Mouse (Mus musculus) midbrain, embryonic 15.5 days (tissue): ENCODE data around the gene Tnfrsf8. TPM values are rescaled to one million over a fixed set of nuclear protein-coding genes. Genes with fewer than 3 reads are reported as not detected.
"Not testable (repeated sequence)": the region's sequence is repeated elsewhere in the genome, so short reads cannot be mapped to it uniquely, and the experiment has no call there.

Experiments used
- ATAC-seq: fragments of 200-750 bp; cut with Nextera tagmentation; replicated peaks from 2 replicates; pipeline ENCODE4 v1.8.0; 2017; ENCODE audit warnings: moderate TSS enrichment
- H3K27ac ChIP-seq: fragments of 300-500 bp; sonication (generic); 2 replicates; pipeline ENCODE4 v1.5.1; 2015; ENCODE audit warnings: mild to moderate bottlenecking, inconsistent platforms
- H3K27me3 ChIP-seq: fragments of 300-500 bp; sonication (generic); replicated peaks from 2 replicates; pipeline ENCODE4 v1.6.1; 2015; ENCODE audit warnings: inconsistent platforms
- H3K36me3 ChIP-seq: fragments of 300-500 bp; sonication (generic); replicated peaks from 2 replicates; pipeline ENCODE4 v1.6.1; 2015; ENCODE audit warnings: inconsistent platforms
- H3K4me1 ChIP-seq: fragments of 300-500 bp; sonication (generic); 2 replicates; pipeline ENCODE4 v1.6.1; 2015; ENCODE audit warnings: inconsistent platforms
- H3K4me2 ChIP-seq: fragments of 300-500 bp; sonication (generic); 2 replicates; pipeline ENCODE4 v1.6.1; 2015; ENCODE audit warnings: inconsistent platforms, mild to moderate bottlenecking, moderate library complexity
- H3K4me3 ChIP-seq: fragments of 300-500 bp; sonication (generic); 2 replicates; pipeline ENCODE4 v1.5.1; 2015; ENCODE audit warnings: mild to moderate bottlenecking, inconsistent platforms
- H3K9ac ChIP-seq: fragments of 300-500 bp; sonication (generic); 2 replicates; pipeline ENCODE4 v1.6.1; 2015; ENCODE audit warnings: mild to moderate bottlenecking, inconsistent platforms
- H3K9me3 ChIP-seq: fragments of 300-500 bp; sonication (generic); 2 replicates; pipeline ENCODE4 v1.6.1; 2016; ENCODE audit warnings: inconsistent platforms
- WGBS: fragments of 180-500 bp; shearing (Covaris S2); methylation state at CpG from one replicate; pipeline ENCODE4 v1.1.7; 2015; ENCODE audit warnings: mixed read lengths; 5-methylcytosine and 5-hydroxymethylcytosine counted together
- polyA plus RNA-seq: library from polyadenylated mRNA; unstranded; fragments of >200 nt; fragmentation: Nextera tagmentation; extraction: Ambion mirVana; gene quantifications from 2 replicates; pipeline ENCODE4 v1.2.1, GENCODE M21; 2015

Gene Tnfrsf8
- 0.52 and 0.67 TPM in 2 replicates for polyA plus RNA-seq

DNA sequence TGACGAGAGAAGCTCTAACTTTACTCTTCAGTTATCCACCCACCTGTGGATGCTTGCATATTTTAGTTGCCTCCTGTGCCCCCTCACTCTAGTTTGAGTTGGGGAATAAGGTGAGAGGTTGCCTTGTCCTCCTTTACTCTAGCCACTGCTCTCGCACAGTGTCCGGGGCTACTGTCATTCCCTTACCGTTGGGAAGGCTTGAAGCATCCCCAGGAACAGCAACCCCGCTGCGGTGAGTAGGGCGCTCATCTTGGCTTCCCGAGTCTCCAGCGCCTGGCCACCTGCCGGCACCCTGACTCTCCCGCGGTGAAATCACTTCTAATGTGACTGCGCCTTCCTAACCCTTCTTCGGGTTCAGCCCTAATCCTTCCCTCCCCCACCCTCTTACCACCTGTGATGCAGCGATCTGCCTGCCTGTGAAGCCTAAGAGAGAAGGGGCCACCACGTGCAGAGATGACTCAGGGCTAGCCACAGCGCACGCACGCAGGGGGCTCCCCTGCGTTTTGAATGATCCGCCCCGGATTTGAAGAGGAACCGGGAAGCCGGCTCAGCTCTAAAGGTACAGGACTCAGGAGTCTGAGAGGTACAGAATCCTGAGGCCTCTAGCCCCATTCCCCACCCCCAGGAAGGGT is at the start of gene Tnfrsf8:
Gene Tnfrsf8, minus strand, starts transcription at position 329 of the 632 bp plus-strand sequence.
- Histone ChIP-seq H3K4me2 (no peak within 1 kb of the TSS; the same call in 1 of the 2 replicates), H3K4me1 (no peaks in the 10 kb centered on the region), H3K9me3 (no peaks in the 10 kb centered on the region), H3K27me3 (no peaks in the 10 kb centered on the region), H3K4me3 (no peak within 1 kb of the TSS), H3K9ac (no peak within 1 kb of the TSS), H3K27ac (no peak within 1 kb of the TSS), H3K36me3 (no peaks in the 10 kb centered on the region)
- 6% methylated on average over 24 of the region's 24 CpGs for WGBS
- no peak for ATAC-seq

- not testable (repeated sequence) for H3K9me3 ChIP-seq, H3K9ac ChIP-seq, ATAC-seq, H3K4me1 ChIP-seq, H3K27ac ChIP-seq, H3K36me3 ChIP-seq, H3K4me3 ChIP-seq, H3K4me2 ChIP-seq, H3K27me3 ChIP-seq
These were observed 46.7 kb upstream of the Tnfrsf8 start for GRCm38 (mm10) chr4:145361635-145362034.

- WGBS: 36% methylated on average over 12 of the region's 12 CpGs
- H3K9me3 ChIP-seq: no peaks in the 10 kb centered on the region; the same call in 1 of the 2 replicates
- no peaks in the 10 kb centered on the region for H3K36me3 ChIP-seq
- H3K9ac ChIP-seq: no peak overlapping the region
- no peaks in the 10 kb centered on the region for H3K4me1 ChIP-seq
- H3K27me3 ChIP-seq: no peaks in the 10 kb centered on the region
- H3K4me2 ChIP-seq: no peak overlapping the region
- no peak overlapping the region for H3K4me3 ChIP-seq
- ATAC-seq: no peak
- no peak overlapping the region for H3K27ac ChIP-seq
These were observed 46.1 kb upstream of the Tnfrsf8 start for GRCm38 (mm10) chr4:145361065-145361464.

GRCm38 (mm10) chr4:145360567-145360966 is 45.6 kb upstream of the Tnfrsf8 start:
- H3K4me2 ChIP-seq: no peak overlapping the region
- 93% methylated on average over 1 of the region's 1 CpGs for WGBS
- no peak overlapping the region for H3K4me3 ChIP-seq
- H3K27me3 ChIP-seq: no peaks in the 10 kb centered on the region
- no peaks in the 10 kb centered on the region for H3K4me1 ChIP-seq
- no peak overlapping the region for H3K27ac ChIP-seq
- H3K36me3 ChIP-seq: no peaks in the 10 kb centered on the region
- no peak for ATAC-seq
- H3K9me3 ChIP-seq: no peaks in the 10 kb centered on the region; the same call in 1 of the 2 replicates
- H3K9ac ChIP-seq: no peak overlapping the region

DNA sequence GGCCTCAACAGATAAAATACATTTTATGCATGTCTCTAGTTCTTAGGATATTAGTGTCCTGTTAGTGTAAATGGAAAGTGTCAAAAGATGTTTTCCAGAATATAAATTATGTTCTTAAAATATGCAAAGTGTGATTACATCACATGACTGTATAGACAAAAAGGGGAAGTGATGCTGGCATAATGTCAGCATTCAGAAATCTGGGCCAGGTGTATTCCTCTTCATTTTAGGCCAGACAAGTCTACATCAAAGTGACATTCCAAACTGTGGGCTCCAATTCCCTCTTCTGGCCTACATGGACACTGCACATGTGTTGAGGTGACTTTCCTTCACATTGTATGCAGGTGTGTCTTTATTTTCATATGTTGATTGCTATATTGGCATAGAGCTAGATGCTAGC is 41.3 kb upstream of the Tnfrsf8 start:
- Histone ChIP-seq H3K4me1 (no peaks in the 10 kb centered on the region), H3K9ac (no peak overlapping the region), H3K4me3 (no peak overlapping the region), H3K36me3 (no peaks in the 10 kb centered on the region), H3K27ac (no peak overlapping the region), H3K27me3 (no peaks in the 10 kb centered on the region), H3K9me3 (no peaks in the 10 kb centered on the region; the same call in 1 of the 2 replicates), H3K4me2 (no peak overlapping the region)
- no peak for ATAC-seq

- Histone ChIP-seq H3K4me1 (no peaks in the 10 kb centered on the region), H3K27me3 (no peaks in the 10 kb centered on the region), H3K4me3 (no peak overlapping the region), H3K27ac (no peak overlapping the region), H3K9ac (no peak overlapping the region), H3K4me2 (no peak overlapping the region), H3K36me3 (no peaks in the 10 kb centered on the region), H3K9me3 (no peaks in the 10 kb centered on the region; the same call in 1 of the 2 replicates)
- 52% methylated on average over 2 of the region's 2 CpGs for WGBS
- no peak for ATAC-seq
These were observed 38.9 kb upstream of the Tnfrsf8 start for GRCm38 (mm10) chr4:145353855-145354254.

- Histone ChIP-seq H3K4me3 (no peak overlapping the region), H3K9ac (no peak overlapping the region), H3K36me3 (no peaks in the 10 kb centered on the region), H3K9me3 (no peaks in the 10 kb centered on the region), H3K4me2 (no peak overlapping the region), H3K27me3 (no peaks in the 10 kb centered on the region), H3K4me1 (no peaks in the 10 kb centered on the region), H3K27ac (no peak overlapping the region)
- ATAC-seq: no peak
- WGBS: 100% methylated on average over 1 of the region's 1 CpGs
These were observed 30.0 kb upstream of the Tnfrsf8 start for GRCm38 (mm10) chr4:145344948-145345347.

GRCm38 (mm10) chr4:145341879-145342809 is 27.2 kb upstream of the Tnfrsf8 start:
- WGBS: 87% methylated on average over 6 of the region's 6 CpGs
- no peaks in the 10 kb centered on the region for H3K36me3 ChIP-seq
- H3K9me3 ChIP-seq: no peaks in the 10 kb centered on the region
- no peak overlapping the region for H3K9ac ChIP-seq
- H3K27ac ChIP-seq: no peak overlapping the region
- no peaks in the 10 kb centered on the region for H3K4me1 ChIP-seq
- no peak for ATAC-seq
- H3K4me2 ChIP-seq: no peak overlapping the region
- no peak overlapping the region for H3K4me3 ChIP-seq
- no peaks in the 10 kb centered on the region for H3K27me3 ChIP-seq

DNA sequence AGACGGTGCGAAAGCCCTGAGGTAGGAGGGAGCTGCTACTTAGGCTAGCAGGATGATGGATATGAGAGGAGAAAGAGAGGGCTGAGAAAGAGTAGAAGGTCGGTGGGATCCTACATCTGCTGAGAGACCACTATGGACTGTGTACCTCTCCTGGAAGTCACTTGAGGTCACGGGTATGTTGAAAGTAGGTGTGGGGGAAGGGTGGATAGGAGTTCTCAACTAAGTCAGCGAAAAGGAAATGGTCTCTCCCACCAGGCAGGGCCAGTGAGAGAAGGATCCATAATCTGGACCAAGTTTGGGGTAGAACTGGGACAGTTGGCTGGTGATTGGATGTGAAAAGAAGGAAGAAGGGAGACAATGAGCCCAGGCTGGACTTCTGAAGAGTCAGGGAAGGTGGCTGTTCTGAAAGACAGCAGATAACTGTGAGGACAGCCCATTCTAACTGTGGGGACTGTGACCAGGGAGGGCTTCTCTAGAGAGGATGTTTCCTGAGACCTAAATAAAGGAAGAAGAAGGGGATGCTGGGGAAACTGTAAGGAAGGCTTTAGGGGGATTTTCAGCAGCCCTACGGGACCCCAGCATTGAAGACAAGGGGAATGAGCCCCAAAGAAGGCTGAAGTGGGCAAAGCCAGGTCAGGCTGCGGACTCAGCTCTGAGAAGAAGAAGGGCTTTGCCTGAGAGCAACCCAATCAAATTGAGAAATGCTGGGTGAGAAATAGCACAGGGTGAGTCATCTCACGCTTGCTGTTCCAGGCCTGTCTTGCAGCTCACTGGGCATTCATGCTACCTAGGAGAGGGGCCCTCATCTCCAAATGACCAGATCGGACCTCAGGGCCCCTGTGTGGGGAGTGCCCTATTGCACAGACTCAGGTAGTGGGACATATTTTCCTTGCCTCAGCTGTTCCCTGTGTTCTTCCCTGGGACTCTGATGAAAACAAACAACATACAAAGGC is 23.2 kb upstream of the Tnfrsf8 start:
- no peak for ATAC-seq
- H3K9ac ChIP-seq: no peak overlapping the region
- H3K27me3 ChIP-seq: no peaks in the 10 kb centered on the region
- no peaks in the 10 kb centered on the region for H3K4me1 ChIP-seq
- H3K27ac ChIP-seq: no peak overlapping the region
- no peaks in the 10 kb centered on the region for H3K9me3 ChIP-seq
- no peaks in the 10 kb centered on the region for H3K36me3 ChIP-seq
- WGBS: 79% methylated on average over 9 of the region's 9 CpGs
- H3K4me3 ChIP-seq: no peak overlapping the region
- H3K4me2 ChIP-seq: no peak overlapping the region

- 74% methylated on average over 5 of the region's 5 CpGs for WGBS
- Histone ChIP-seq H3K36me3 (no peaks in the 10 kb centered on the region), H3K9me3 (no peaks in the 10 kb centered on the region), H3K4me2 (no peak overlapping the region), H3K4me3 (no peak overlapping the region), H3K4me1 (no peaks in the 10 kb centered on the region), H3K27ac (no peak overlapping the region), H3K9ac (no peak overlapping the region), H3K27me3 (no peaks in the 10 kb centered on the region)
- no peak for ATAC-seq
These were observed 21.6 kb upstream of the Tnfrsf8 start for GRCm38 (mm10) chr4:145336587-145336986.

DNA sequence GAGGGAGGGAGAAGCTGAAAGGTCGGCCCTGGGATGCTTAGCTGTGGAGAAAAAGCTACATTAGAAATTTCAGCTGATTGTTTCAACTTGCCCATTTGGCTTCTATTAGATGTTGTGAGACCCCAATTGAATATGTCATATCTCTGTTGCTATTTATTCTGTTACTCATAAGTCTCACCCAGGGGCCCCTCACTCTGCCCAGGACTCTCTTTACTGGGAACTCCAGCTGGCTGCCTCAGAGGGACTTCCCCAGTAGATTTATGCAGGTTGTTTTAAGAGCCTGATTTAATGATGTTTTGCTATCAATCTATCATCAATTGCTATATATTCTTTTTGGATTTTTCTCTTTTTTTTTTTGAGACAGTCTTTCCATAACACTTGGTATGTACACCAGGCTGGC is 21.1 kb upstream of the Tnfrsf8 start:
- 60% methylated on average over 1 of the region's 1 CpGs for WGBS
- Histone ChIP-seq H3K4me2 (no peak overlapping the region), H3K27ac (no peak overlapping the region), H3K9me3 (no peaks in the 10 kb centered on the region), H3K9ac (no peak overlapping the region), H3K36me3 (no peaks in the 10 kb centered on the region), H3K4me1 (no peaks in the 10 kb centered on the region), H3K4me3 (no peak overlapping the region), H3K27me3 (no peaks in the 10 kb centered on the region)
- no peak for ATAC-seq

DNA sequence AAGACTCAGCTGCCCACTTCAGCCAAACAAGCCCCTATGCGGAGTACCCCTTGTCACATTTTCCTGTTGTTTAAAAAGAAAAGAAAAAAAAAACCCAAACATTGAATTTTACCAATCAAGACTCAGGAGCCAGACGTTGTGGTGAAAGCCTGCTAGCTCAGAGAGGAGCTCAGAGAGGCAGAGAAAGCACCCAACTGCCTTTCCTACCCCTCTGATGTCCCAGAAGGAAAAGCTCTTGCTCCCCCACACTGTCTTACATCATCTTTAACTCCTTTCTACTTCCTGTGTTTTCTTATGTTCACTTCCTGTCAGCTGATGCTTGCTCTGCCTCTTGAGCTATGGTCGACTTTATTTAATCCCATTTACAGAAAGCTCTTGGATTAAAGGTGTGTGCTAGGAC is 8.7 kb upstream of the Tnfrsf8 start:
- no peaks in the 10 kb centered on the region for H3K9me3 ChIP-seq
- H3K4me3 ChIP-seq: no peak overlapping the region
- H3K9ac ChIP-seq: no peak overlapping the region
- no peaks in the 10 kb centered on the region for H3K36me3 ChIP-seq
- no peak overlapping the region for H3K4me2 ChIP-seq
- H3K27me3 ChIP-seq: no peaks in the 10 kb centered on the region
- no peaks in the 10 kb centered on the region for H3K4me1 ChIP-seq
- no peak for ATAC-seq
- H3K27ac ChIP-seq: no peak overlapping the region
- 72% methylated on average over 3 of the region's 3 CpGs for WGBS
